Mouse (Mus musculus): ENCODE data around the gene Rer1.
A peak's percentile ranks its signal among the peaks of the same experiment; 100 is the strongest.
"Not testable (repeated sequence)": the region's sequence is repeated elsewhere in the genome, so short reads cannot be mapped to it uniquely, and the experiment has no call there.

Gene Rer1

GRCm38 (mm10) chr4:155113766-155114410 lies 27.7 kb upstream of the Rer1 start:
- DNase-seq (ENCODE audit: low read depth, low spot score), result peak; percentile 42

- DNase-seq (ENCODE audit: low read depth, low spot score), result no peak
Measured at GRCm38 (mm10) chr4:155109471-155109870, 23.3 kb upstream of the Rer1 start.

DNA sequence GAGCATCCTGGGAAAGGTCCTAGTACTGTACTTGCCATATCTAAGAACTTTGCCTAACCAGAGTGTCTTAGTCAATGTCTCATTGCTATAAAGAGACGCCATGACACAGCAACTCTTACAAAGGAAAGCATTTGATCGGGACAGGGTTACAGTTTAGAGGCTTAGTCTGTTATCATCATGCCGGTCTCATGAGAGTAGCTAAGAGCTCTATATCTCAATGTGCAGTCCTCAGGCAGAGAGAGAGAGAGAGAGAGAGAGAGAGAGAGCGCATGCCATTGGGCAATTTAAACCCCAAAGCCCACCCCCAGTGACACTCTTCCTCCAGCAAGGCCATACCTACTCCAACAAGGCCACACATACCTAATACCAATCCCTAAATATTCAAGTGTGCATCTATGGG lies 21.7 kb upstream of the Rer1 start:
- DNase-seq (ENCODE audit: low read depth, low spot score), result no peak

DNA sequence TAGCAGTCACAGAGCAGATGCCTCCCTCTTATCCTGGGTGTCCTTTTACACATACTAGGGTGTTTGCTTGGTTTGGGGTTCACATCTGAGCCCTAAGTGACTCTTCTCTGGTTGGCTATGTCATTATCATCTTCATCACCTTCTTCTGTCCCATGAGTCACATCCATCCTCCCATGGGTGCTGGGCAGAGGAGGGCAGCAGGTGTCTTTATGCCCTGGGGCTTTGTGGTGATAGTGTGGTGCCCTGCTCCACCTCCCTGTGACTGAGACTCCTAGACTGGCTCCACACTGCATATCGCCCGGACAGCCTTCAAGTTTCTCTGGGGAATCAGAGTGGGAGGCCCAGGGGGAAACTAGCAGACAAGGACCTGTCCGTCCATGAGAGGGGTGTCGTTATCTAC lies 12.4 kb upstream of the Rer1 start:
- no peak for DNase-seq (ENCODE audit: low read depth, low spot score)

DNA sequence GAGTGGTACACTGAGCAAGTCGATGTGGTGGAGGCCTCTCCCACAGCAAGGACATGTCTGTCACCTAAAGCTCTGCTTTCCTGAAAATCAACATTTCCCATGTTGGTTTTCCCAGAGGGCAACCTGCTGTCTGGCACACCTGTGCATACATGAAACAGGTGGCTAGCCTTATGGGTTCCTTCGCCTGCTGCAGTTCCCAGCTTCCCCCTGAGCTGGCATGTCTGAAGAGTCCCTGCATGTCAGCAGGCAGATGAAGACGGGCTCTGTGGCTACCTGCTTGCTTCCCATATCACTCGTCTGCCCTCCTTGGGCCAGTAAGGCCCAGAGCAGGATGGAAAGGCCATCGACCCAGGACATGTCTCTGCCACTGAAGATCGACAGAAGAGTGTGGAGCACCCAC lies 11.3 kb upstream of the Rer1 start:
- DNase-seq (ENCODE audit: low read depth, low spot score), result no peak

DNA sequence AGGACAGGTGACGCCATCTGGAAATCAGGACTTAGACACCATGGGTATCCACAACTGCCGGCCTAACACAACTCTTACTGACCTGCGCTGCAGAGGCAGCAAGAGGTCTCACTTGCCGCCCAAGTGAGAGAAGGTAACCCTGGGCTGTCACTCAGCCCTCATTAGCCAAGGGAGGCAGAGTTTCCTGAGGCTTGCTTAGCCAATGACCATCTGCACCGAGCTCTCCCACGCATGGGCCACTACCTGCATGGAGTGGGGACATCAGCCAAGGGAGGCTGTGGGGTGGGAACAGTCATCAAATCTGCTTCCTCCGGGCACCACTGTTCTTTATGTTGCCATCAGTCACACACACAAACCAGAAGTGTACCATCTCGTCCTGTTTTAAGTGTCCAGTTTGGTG lies 9.8 kb upstream of the Rer1 start:
- DNase-seq (ENCODE audit: low read depth, low spot score), result no peak

- peak; percentile 83 for DNase-seq (ENCODE audit: low read depth, low spot score)
Measured at GRCm38 (mm10) chr4:155095238-155095900, 9.2 kb upstream of the Rer1 start.

DNA sequence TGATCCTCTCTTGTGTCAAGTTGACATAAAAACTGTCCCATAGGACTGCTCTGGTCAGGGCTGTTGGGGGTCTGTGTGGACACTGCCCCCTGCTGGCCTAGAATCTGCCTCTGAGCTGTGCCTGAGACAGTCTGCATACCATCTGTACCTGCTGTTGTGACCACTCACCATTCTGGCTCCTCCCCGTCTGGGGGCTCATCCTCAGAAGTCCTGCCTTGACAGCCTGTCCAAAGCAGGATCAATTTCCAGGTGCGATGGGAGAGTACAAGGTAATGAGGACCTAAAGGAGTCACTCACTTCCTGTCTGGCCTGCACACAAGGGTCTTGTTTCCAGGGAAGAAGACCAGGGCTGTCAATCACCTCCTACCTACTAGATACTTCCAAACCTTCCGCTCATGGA lies 8.4 kb upstream of the Rer1 start:
- DNase-seq (ENCODE audit: low read depth, low spot score), result no peak

GRCm38 (mm10) chr4:155093431-155094149 lies 7.4 kb upstream of the Rer1 start:
- no peak for DNase-seq (ENCODE audit: low read depth, low spot score)

DNA sequence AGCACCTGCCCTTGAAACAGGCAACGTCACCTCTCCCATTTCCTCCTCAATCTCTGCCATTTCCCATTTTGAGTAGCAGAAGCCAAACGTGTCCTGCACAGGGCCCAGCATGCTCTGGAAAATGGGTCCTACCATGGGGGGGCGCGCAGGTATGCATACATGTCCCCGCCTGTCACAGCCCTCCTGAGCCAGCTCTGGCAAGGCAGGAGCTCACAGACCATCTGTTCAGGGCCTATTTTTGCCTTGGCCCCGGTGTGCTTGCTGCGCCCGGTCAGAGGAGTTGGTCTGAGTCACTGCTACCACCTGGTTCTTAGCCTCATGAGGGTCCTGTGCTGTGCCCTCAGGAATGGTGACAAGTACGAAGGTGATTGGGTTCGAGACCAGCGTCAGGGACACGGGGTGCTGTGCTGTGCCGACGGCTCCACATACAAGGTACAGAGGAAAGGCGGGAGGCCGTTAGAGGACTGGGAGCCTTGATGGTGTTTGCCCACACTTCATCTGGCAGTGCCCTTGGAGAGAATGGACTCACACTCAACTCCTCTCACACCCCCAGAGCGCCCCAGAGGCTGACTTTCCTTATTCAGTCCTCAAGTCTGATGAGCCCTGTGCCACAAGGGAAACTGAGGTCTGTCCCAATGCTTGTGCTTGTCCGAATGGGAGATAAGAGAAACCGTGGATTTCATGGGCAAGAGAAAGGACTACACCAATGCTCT lies 6.7 kb upstream of the Rer1 start:
- no peak for DNase-seq (ENCODE audit: low read depth, low spot score)

GRCm38 (mm10) chr4:155090688-155091449 lies 4.7 kb upstream of the Rer1 start:
- DNase-seq (ENCODE audit: low read depth, low spot score), result no peak

- DNase-seq (ENCODE audit: low read depth, low spot score), result no peak
Measured at GRCm38 (mm10) chr4:155090147-155090546, 4.0 kb upstream of the Rer1 start.

- no peak for DNase-seq (ENCODE audit: low read depth, low spot score)
Measured at GRCm38 (mm10) chr4:155089241-155089640, 3.1 kb upstream of the Rer1 start.

GRCm38 (mm10) chr4:155085206-155086107 lies 725 bp downstream of the Rer1 start:
- DNase-seq (ENCODE audit: low read depth, low spot score), result no peak

DNA sequence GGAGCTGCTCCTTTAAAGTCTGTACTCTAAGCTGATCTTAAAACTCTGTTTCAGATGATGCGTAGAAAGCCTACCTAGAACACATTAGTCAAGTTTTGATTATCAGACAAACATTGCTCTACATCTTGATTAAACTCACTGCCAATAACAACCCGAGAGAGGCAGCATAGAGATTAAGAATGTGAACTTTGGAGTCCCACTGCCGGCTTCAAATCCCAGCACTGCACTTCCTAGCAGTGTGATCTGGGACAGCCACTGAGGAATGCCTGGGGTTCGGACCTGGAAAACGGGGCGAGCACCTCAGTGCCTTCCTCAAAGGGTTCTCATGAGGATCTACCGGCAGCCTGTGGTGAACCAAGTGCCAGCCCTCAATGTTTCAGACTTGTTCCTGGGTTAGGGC lies 1.8 kb downstream of the Rer1 start:
- DNase-seq (ENCODE audit: low read depth, low spot score), result no peak

DNA sequence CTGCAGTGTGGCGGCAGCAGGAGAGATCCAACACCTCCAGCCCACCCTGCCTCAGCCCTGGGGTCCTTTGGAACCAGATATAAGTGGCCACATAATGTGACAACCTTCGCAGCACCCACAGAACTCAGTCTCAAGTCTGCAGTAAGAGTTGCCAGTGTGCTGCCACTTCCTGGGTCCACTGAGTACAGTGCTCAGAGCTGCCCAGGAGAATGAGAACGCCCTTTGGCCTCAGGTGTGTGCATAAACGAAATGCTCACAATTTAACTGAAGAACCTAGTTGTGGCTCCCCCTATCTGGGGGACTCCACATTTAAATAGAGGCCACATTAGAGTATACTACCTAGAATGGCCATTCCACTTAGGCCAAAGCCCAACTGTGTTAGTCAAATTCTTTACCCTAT lies 2.6 kb downstream of the Rer1 start:
- DNase-seq (ENCODE audit: low read depth, low spot score), result no peak

- DNase-seq (ENCODE audit: low read depth, low spot score), result no peak
Measured at GRCm38 (mm10) chr4:155079666-155080065, 6.5 kb downstream of the Rer1 start.

DNA sequence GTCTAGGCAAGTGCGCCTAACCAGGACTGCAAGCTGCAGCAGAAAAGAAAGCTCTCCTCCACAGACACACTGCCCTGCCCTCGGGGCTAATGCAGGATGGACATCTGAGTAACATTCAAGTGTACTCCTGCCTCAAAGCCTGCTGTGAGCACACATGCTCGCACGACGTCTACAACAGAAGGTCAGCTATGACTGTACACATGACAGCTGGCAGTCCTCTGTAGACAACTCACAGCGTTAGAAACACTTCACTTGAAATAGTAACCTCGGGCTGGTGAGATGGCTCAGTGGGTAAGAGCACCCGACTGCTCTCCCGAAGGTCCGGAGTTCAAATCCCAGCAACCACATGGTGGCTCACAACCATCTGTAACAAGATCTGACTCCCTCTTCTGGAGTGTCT lies 7.4 kb downstream of the Rer1 start:
- not testable (repeated sequence) for DNase-seq (ENCODE audit: low read depth, low spot score)

- no peak for DNase-seq (ENCODE audit: low read depth, low spot score)
Measured at GRCm38 (mm10) chr4:155076677-155077076, 9.5 kb downstream of the Rer1 start.

GRCm38 (mm10) chr4:155075813-155076212 lies 10.4 kb downstream of the Rer1 start:
- no peak for DNase-seq (ENCODE audit: low read depth, low spot score)

DNA sequence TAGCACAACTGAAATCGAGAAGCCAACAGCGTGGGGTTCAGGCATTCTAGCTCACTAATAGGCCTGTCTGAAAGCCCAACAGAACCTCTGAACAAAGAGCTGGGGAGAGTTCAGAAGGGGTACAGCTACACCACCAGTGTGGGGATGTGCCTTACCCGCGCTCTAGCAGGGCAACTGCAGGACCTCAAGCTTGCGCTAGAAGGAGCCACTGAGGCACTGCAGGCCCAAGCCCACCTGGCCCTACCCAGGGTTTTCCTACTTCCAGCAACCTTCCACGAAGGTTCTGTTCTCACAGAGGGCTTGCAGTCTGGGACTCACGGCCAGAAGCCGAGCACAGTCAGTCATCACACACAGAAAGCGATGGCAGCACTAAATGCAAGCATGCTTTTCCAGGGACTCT lies 11.0 kb downstream of the Rer1 start:
- no peak for DNase-seq (ENCODE audit: low read depth, low spot score)

All from telencephalon, adult 2 months (tissue).